Mouse (Mus musculus) hindbrain, embryonic 11.5 days (tissue): ENCODE measurements around the gene Gck. TPM values are rescaled to one million over a fixed set of nuclear protein-coding genes. Genes with fewer than 3 reads are reported as not detected.
A peak's percentile ranks its signal among the peaks of the same experiment; 100 is the strongest.

Experiments
- ATAC-seq: fragments of 200-750 bp; cut with Nextera tagmentation; 2 replicates; pipeline ENCODE4 v1.8.0; 2017; ENCODE audit warnings: mild to moderate bottlenecking, moderate TSS enrichment, moderate library complexity; ENCODE audit not compliant: low FRiP score
- DNase-seq: peaks from one replicate; pipeline ENCODE4 v3.0.0-alpha.2; 2015; ENCODE audit warnings: low spot score
- H3K27ac ChIP-seq: fragments of 300-500 bp; sonication (generic); 2 replicates; pipeline ENCODE4 v1.5.1; 2014; ENCODE audit warnings: mild to moderate bottlenecking, low read depth, low read length
- H3K27me3 ChIP-seq: fragments of 300-500 bp; sonication (generic); 2 replicates; pipeline ENCODE4 v1.6.1; 2014; ENCODE audit warnings: mild to moderate bottlenecking, low read length, moderate library complexity, mixed read lengths; ENCODE audit not compliant: control insufficient read depth, insufficient read depth
- H3K36me3 ChIP-seq: fragments of 300-500 bp; sonication (generic); 2 replicates; pipeline ENCODE4 v1.6.1; 2014; ENCODE audit warnings: mild to moderate bottlenecking, low read length, moderate library complexity, mixed read lengths; ENCODE audit not compliant: control insufficient read depth, insufficient read depth
- H3K4me1 ChIP-seq: fragments of 300-500 bp; sonication (generic); replicated peaks from 2 replicates; pipeline ENCODE4 v1.6.1; 2014; ENCODE audit warnings: low read length, mixed read lengths; ENCODE audit not compliant: control insufficient read depth, insufficient read depth
- H3K4me2 ChIP-seq: fragments of 300-500 bp; sonication (generic); replicated peaks from 2 replicates; pipeline ENCODE4 v1.6.1; 2014; ENCODE audit warnings: mild to moderate bottlenecking, low read depth, low read length
- H3K4me3 ChIP-seq: fragments of 300-500 bp; sonication (generic); 2 replicates; pipeline ENCODE4 v1.5.1; 2014; ENCODE audit warnings: low read depth, low read length
- H3K9ac ChIP-seq: fragments of 300-500 bp; sonication (generic); 2 replicates; pipeline ENCODE4 v1.6.1; 2014; ENCODE audit warnings: low read depth, low read length
- H3K9me3 ChIP-seq: fragments of 300-500 bp; sonication (generic); 2 replicates; pipeline ENCODE4 v1.6.1; 2016; ENCODE audit warnings: low read length; ENCODE audit not compliant: control insufficient read depth
- WGBS: fragments of 180-500 bp; shearing (Covaris S2); extraction: QIAGEN DNeasy Blood & Tissue Kit; methylation state at CpG from one replicate; pipeline ENCODE4 v1.1.7; 2014; 5-methylcytosine and 5-hydroxymethylcytosine counted together
- polyA plus RNA-seq: library from polyadenylated mRNA; unstranded; fragments of >200 nt; fragmentation: Nextera tagmentation; extraction: Ambion mirVana; gene quantifications from 2 replicates; pipeline ENCODE4 v1.2.1, GENCODE M21; 2014

Gene Gck
- polyA plus RNA-seq, 1 experiment from 2014 or later: 3.0 TPM

- Histone ChIP-seq H3K27ac (no peak overlapping the region), H3K9ac (no peak overlapping the region), H3K4me2 (no peak overlapping the region), H3K4me3 (no peak overlapping the region), H3K36me3 (no peaks in the 10 kb centered on the region), H3K27me3 (no peaks in the 10 kb centered on the region), H3K4me1 (no peaks in the 10 kb centered on the region; the same call in 1 of the 2 replicates), H3K9me3 (no peaks in the 10 kb centered on the region)
- ATAC-seq: peak; percentile 27; the same call in 1 of the 2 replicates
- peak; percentile 85 for DNase-seq
- 19% methylated on average over 9 of the region's 9 CpGs for WGBS
These were observed 63.7 kb downstream of the Gck start for GRCm38 (mm10) chr11:5886187-5886586.

- Histone ChIP-seq H3K36me3 (no peaks in the 10 kb centered on the region), H3K4me2 (no peak overlapping the region), H3K27ac (no peak overlapping the region), H3K4me1 (peaks cover under 1% of the 10 kb centered on the region), H3K4me3 (no peak overlapping the region), H3K9ac (no peak overlapping the region), H3K9me3 (no peaks in the 10 kb centered on the region), H3K27me3 (no peaks in the 10 kb centered on the region)
- no peak for ATAC-seq
- WGBS: 79% methylated on average over 8 of the region's 8 CpGs
- DNase-seq: no peak
These were observed 67.4 kb downstream of the Gck start for GRCm38 (mm10) chr11:5882518-5882917.

GRCm38 (mm10) chr11:5879905-5880304 is 70.0 kb downstream of the Gck start:
- H3K27me3 ChIP-seq: no peaks in the 10 kb centered on the region
- H3K27ac ChIP-seq: no peak overlapping the region
- H3K4me2 ChIP-seq: no peak overlapping the region
- ATAC-seq: no peak
- WGBS: 50% methylated on average over 5 of the region's 5 CpGs
- DNase-seq: peak; percentile 79
- no peak overlapping the region for H3K4me3 ChIP-seq
- H3K9ac ChIP-seq: no peak overlapping the region
- no peaks in the 10 kb centered on the region for H3K9me3 ChIP-seq
- H3K36me3 ChIP-seq: no peaks in the 10 kb centered on the region
- peaks cover 6% of the 10 kb centered on the region for H3K4me1 ChIP-seq

GRCm38 (mm10) chr11:5878661-5879060 is 71.2 kb downstream of the Gck start:
- WGBS: 55% methylated on average over 8 of the region's 8 CpGs
- H3K27ac ChIP-seq: peak overlapping the region; percentile 82
- DNase-seq (no peak), ATAC-seq (no peak)
- H3K9ac ChIP-seq: peak overlapping the region; percentile 63
- peak overlapping the region; percentile 60 for H3K4me3 ChIP-seq
- H3K4me1 ChIP-seq: peaks cover 6% of the 10 kb centered on the region
- H3K36me3 ChIP-seq: no peaks in the 10 kb centered on the region
- peak overlapping the region; percentile 55 for H3K4me2 ChIP-seq
- no peaks in the 10 kb centered on the region for H3K27me3 ChIP-seq
- no peaks in the 10 kb centered on the region for H3K9me3 ChIP-seq

- Histone ChIP-seq H3K4me3 (peak within 1 kb of the TSS; percentile 60), H3K27me3 (no peaks in the 10 kb centered on the region), H3K9me3 (no peaks in the 10 kb centered on the region), H3K4me2 (peak within 1 kb of the TSS; percentile 67), H3K9ac (peak within 1 kb of the TSS; percentile 64), H3K4me1 (peaks cover 6% of the 10 kb centered on the region), H3K27ac (peak within 1 kb of the TSS; percentile 82), H3K36me3 (no peaks in the 10 kb centered on the region)
- DNase-seq (peak; percentile 98), ATAC-seq (peak; percentile 99)
- under 1% methylated on average over 52 of the region's 52 CpGs for WGBS
These were observed 71.9 kb downstream of the Gck start, which contains the start of gene Pold2 for GRCm38 (mm10) chr11:5877921-5878526. Gene Pold2, minus strand, starts transcription at chr11:5878292.

GRCm38 (mm10) chr11:5877421-5877820 is 72.5 kb downstream of the Gck start:
- Histone ChIP-seq H3K4me2 (peak overlapping the region; percentile 67), H3K27ac (no peak overlapping the region), H3K27me3 (no peaks in the 10 kb centered on the region), H3K4me3 (peak overlapping the region; percentile 60), H3K4me1 (peaks cover 6% of the 10 kb centered on the region), H3K9me3 (no peaks in the 10 kb centered on the region), H3K9ac (peak overlapping the region; percentile 64; the same call in 1 of the 2 replicates), H3K36me3 (no peaks in the 10 kb centered on the region; the same call in 1 of the 2 replicates)
- 4% methylated on average over 5 of the region's 5 CpGs for WGBS
- no peak for DNase-seq
- ATAC-seq: no peak

- peaks cover 6% of the 10 kb centered on the region; the same call in 1 of the 2 replicates for H3K4me1 ChIP-seq
- no peak overlapping the region for H3K4me3 ChIP-seq
- no peak overlapping the region for H3K27ac ChIP-seq
- H3K9me3 ChIP-seq: no peaks in the 10 kb centered on the region
- H3K9ac ChIP-seq: no peak overlapping the region
- H3K27me3 ChIP-seq: no peaks in the 10 kb centered on the region
- no peaks in the 10 kb centered on the region; the same call in 1 of the 2 replicates for H3K36me3 ChIP-seq
- ATAC-seq: no peak
- WGBS: 91% methylated on average over 7 of the region's 9 CpGs
- DNase-seq: no peak
- H3K4me2 ChIP-seq: no peak overlapping the region
These were observed 76.7 kb downstream of the Gck start for GRCm38 (mm10) chr11:5873192-5873591.

GRCm38 (mm10) chr11:5872707-5873106 is 77.2 kb downstream of the Gck start:
- DNase-seq (no peak), ATAC-seq (no peak)
- no peaks in the 10 kb centered on the region for H3K9me3 ChIP-seq
- H3K9ac ChIP-seq: no peak overlapping the region
- H3K27me3 ChIP-seq: no peaks in the 10 kb centered on the region
- H3K4me3 ChIP-seq: no peak overlapping the region
- no peaks in the 10 kb centered on the region; the same call in 1 of the 2 replicates for H3K36me3 ChIP-seq
- 94% methylated on average over 11 of the region's 11 CpGs for WGBS
- H3K27ac ChIP-seq: no peak overlapping the region
- H3K4me2 ChIP-seq: no peak overlapping the region
- peaks cover 6% of the 10 kb centered on the region; the same call in 1 of the 2 replicates for H3K4me1 ChIP-seq

GRCm38 (mm10) chr11:5870069-5870468 is 79.8 kb downstream of the Gck start:
- H3K36me3 ChIP-seq: no peaks in the 10 kb centered on the region; the same call in 1 of the 2 replicates
- no peaks in the 10 kb centered on the region for H3K9me3 ChIP-seq
- no peak overlapping the region for H3K4me3 ChIP-seq
- DNase-seq: no peak
- 91% methylated on average over 16 of the region's 16 CpGs for WGBS
- no peaks in the 10 kb centered on the region for H3K27me3 ChIP-seq
- no peak overlapping the region for H3K9ac ChIP-seq
- ATAC-seq: no peak
- H3K4me2 ChIP-seq: no peak overlapping the region
- no peak overlapping the region for H3K27ac ChIP-seq
- no peaks in the 10 kb centered on the region for H3K4me1 ChIP-seq
